Mouse (Mus musculus): ENCODE data around the gene Rnf43. TPM values are rescaled to one million over a fixed set of nuclear protein-coding genes. Genes with fewer than 3 reads are reported as not detected.

Gene Rnf43
- total and polyA plus RNA-seq, 3 experiments, result 8.7 to 28.4 (median 14.8) TPM

- Histone ChIP-seq H3K9me3 (replicated peaks) (no peaks in the 10 kb centered on the region), H3K4me3 (ENCODE audit: low read depth, low read length) (no peak overlapping the region), H3K27me3 (ENCODE audit: insufficient read depth, low read length) (no peaks in the 10 kb centered on the region), H3K36me3 (replicated peaks) (peaks cover 60% of the 10 kb centered on the region), H3K4me1 (ENCODE audit: insufficient read depth, low read depth, low read length) (peaks cover 23% of the 10 kb centered on the region)
- no peak for TF ChIP-seq CTCF (IDR thresholded peaks at IDR 0.05; ENCODE audit: low read depth, low read length)
- no peak for TF ChIP-seq TAL1 (conservative IDR thresholded peaks at IDR 0.05; ENCODE audit: low read depth, low read length)
- no peak for TF ChIP-seq GATA2 (IDR thresholded peaks at IDR 0.05; ENCODE audit: borderline replicate concordance, low read depth, low read length)
- no peak for TF ChIP-seq POLR2AphosphoS5 (IDR thresholded peaks at IDR 0.05; ENCODE audit: insufficient replicate concordance, low read depth, low read length)
- TF ChIP-seq GATA1 (IDR thresholded peaks at IDR 0.05; ENCODE audit: borderline replicate concordance, low read length), result no peak
- no peak for DNase-seq (ENCODE audit: low spot score)
- no peak for ATAC-seq (ENCODE audit: extremely low read depth, insufficient number of reproducible peaks, low FRiP score, poor library complexity, severe bottlenecking)
These were observed 16.5 kb downstream of the Rnf43 start for GRCm38 (mm10) chr11:87678976-87679375.

- ATAC-seq (ENCODE audit: extremely low read depth, insufficient number of reproducible peaks, low FRiP score, poor library complexity, severe bottlenecking) (no peak), DNase-seq (ENCODE audit: low spot score) (no peak)
- H3K4me1 ChIP-seq (ENCODE audit: insufficient read depth, low read depth, low read length), result peaks cover 33% of the 10 kb centered on the region; the same call in 1 of the 2 replicates
- no peak overlapping the region for H3K4me3 ChIP-seq (ENCODE audit: low read depth, low read length)
- H3K36me3 ChIP-seq (replicated peaks), result peaks cover 62% of the 10 kb centered on the region
- no peak for TF ChIP-seq POLR2AphosphoS5 (IDR thresholded peaks at IDR 0.05; ENCODE audit: insufficient replicate concordance, low read depth, low read length)
- TF ChIP-seq CTCF (IDR thresholded peaks at IDR 0.05; ENCODE audit: low read depth, low read length), result no peak
- TF ChIP-seq GATA2 (IDR thresholded peaks at IDR 0.05; ENCODE audit: borderline replicate concordance, low read depth, low read length), result no peak
- TF ChIP-seq GATA1 (IDR thresholded peaks at IDR 0.05; ENCODE audit: borderline replicate concordance, low read length), result no peak
- no peak for TF ChIP-seq TAL1 (conservative IDR thresholded peaks at IDR 0.05; ENCODE audit: low read depth, low read length)
- H3K27me3 ChIP-seq (ENCODE audit: insufficient read depth, low read length), result no peaks in the 10 kb centered on the region
- no peaks in the 10 kb centered on the region for H3K9me3 ChIP-seq (replicated peaks)
These were observed 18.3 kb downstream of the Rnf43 start for GRCm38 (mm10) chr11:87680786-87681185.

- Histone ChIP-seq H3K9me3 (replicated peaks) (no peaks in the 10 kb centered on the region), H3K36me3 (replicated peaks) (peaks cover 64% of the 10 kb centered on the region), H3K4me3 (ENCODE audit: low read depth, low read length) (no peak overlapping the region), H3K4me1 (ENCODE audit: insufficient read depth, low read depth, low read length) (peaks cover 44% of the 10 kb centered on the region), H3K27me3 (ENCODE audit: insufficient read depth, low read length) (no peaks in the 10 kb centered on the region)
- DNase-seq (ENCODE audit: low spot score), result no peak
- ATAC-seq (ENCODE audit: extremely low read depth, insufficient number of reproducible peaks, low FRiP score, poor library complexity, severe bottlenecking), result no peak
- no peak for TF ChIP-seq CTCF (IDR thresholded peaks at IDR 0.05; ENCODE audit: low read depth, low read length)
- TF ChIP-seq GATA1 (IDR thresholded peaks at IDR 0.05; ENCODE audit: borderline replicate concordance, low read length), result no peak
- TF ChIP-seq TAL1 (conservative IDR thresholded peaks at IDR 0.05; ENCODE audit: low read depth, low read length), result no peak
- no peak for TF ChIP-seq POLR2AphosphoS5 (IDR thresholded peaks at IDR 0.05; ENCODE audit: insufficient replicate concordance, low read depth, low read length)
- TF ChIP-seq GATA2 (IDR thresholded peaks at IDR 0.05; ENCODE audit: borderline replicate concordance, low read depth, low read length), result no peak
These were observed 19.6 kb downstream of the Rnf43 start for GRCm38 (mm10) chr11:87682096-87682495.

- no peak for TF ChIP-seq CTCF (IDR thresholded peaks at IDR 0.05; ENCODE audit: low read depth, low read length)
- TF ChIP-seq POLR2AphosphoS5 (IDR thresholded peaks at IDR 0.05; ENCODE audit: insufficient replicate concordance, low read depth, low read length), result no peak
- no peak for TF ChIP-seq GATA1 (IDR thresholded peaks at IDR 0.05; ENCODE audit: borderline replicate concordance, low read length)
- no peak for TF ChIP-seq TAL1 (conservative IDR thresholded peaks at IDR 0.05; ENCODE audit: low read depth, low read length)
- no peak for TF ChIP-seq GATA2 (IDR thresholded peaks at IDR 0.05; ENCODE audit: borderline replicate concordance, low read depth, low read length)
- no peak overlapping the region for H3K4me3 ChIP-seq (ENCODE audit: low read depth, low read length)
- ATAC-seq (ENCODE audit: extremely low read depth, insufficient number of reproducible peaks, low FRiP score, poor library complexity, severe bottlenecking), result no peak
- H3K27me3 ChIP-seq (ENCODE audit: insufficient read depth, low read length), result no peaks in the 10 kb centered on the region
- H3K36me3 ChIP-seq (replicated peaks), result peaks cover 63% of the 10 kb centered on the region
- H3K4me1 ChIP-seq (ENCODE audit: insufficient read depth, low read depth, low read length), result peaks cover 49% of the 10 kb centered on the region
- DNase-seq (ENCODE audit: low spot score), result no peak
- no peaks in the 10 kb centered on the region for H3K9me3 ChIP-seq (replicated peaks)
These were observed 20.5 kb downstream of the Rnf43 start for GRCm38 (mm10) chr11:87682838-87683571.

GRCm38 (mm10) chr11:87686407-87686806 lies 23.9 kb downstream of the Rnf43 start:
- no peaks in the 10 kb centered on the region for H3K9me3 ChIP-seq (replicated peaks)
- no peak for ATAC-seq (ENCODE audit: extremely low read depth, insufficient number of reproducible peaks, low FRiP score, poor library complexity, severe bottlenecking)
- H3K4me3 ChIP-seq (ENCODE audit: low read depth, low read length), result no peak overlapping the region
- H3K4me1 ChIP-seq (ENCODE audit: insufficient read depth, low read depth, low read length), result peaks cover 76% of the 10 kb centered on the region
- peaks cover 52% of the 10 kb centered on the region for H3K36me3 ChIP-seq (replicated peaks)
- DNase-seq (ENCODE audit: low spot score), result no peak
- TF ChIP-seq TAL1 (conservative IDR thresholded peaks at IDR 0.05; ENCODE audit: low read depth, low read length) (no peak), GATA1 (IDR thresholded peaks at IDR 0.05; ENCODE audit: borderline replicate concordance, low read length) (no peak), GATA2 (IDR thresholded peaks at IDR 0.05; ENCODE audit: borderline replicate concordance, low read depth, low read length) (no peak), POLR2AphosphoS5 (IDR thresholded peaks at IDR 0.05; ENCODE audit: insufficient replicate concordance, low read depth, low read length) (no peak), CTCF (IDR thresholded peaks at IDR 0.05; ENCODE audit: low read depth, low read length) (no peak)
- no peaks in the 10 kb centered on the region for H3K27me3 ChIP-seq (ENCODE audit: insufficient read depth, low read length)
